Mouse (Mus musculus): ENCODE results near the gene Capn2. TPM values are rescaled to one million over a fixed set of nuclear protein-coding genes. Genes with fewer than 3 reads are reported as not detected.

Gene Capn2
- polyA plus RNA-seq, 1 experiment from 2014 or later, result 89.9 TPM

DNA sequence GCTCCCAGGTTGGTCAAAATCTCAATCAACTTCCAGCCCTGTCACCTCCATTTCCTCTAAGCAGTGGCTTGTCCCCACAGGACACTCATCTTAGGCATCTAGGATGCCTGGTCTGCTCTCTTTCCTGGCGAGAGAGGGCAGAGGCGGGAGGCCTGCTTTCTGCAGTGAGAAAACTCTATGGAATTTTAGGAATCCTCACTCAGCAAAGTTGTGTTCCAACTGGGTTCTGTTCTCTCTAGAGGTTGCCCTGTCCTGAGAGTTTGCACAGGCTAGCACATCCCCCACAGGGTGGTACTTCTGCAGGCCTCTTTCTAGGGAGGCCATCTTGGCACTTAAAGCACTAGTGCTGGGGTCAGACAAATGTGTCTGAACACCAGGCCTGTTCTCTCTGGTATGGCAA is 6.3 kb downstream of the Capn2 start:
- no peaks in the 10 kb centered on the region for H3K27me3 ChIP-seq (replicated peaks; ENCODE audit: control insufficient read depth, insufficient read depth, low read length)
- 64% methylated on average over 2 of the region's 2 CpGs for WGBS
- peaks cover 18% of the 10 kb centered on the region for H3K4me1 ChIP-seq (replicated peaks; ENCODE audit: control insufficient read depth, insufficient read depth, low read length)
- H3K9ac ChIP-seq (ENCODE audit: low read length), result no peak overlapping the region
- DNase-seq (ENCODE audit: low spot score), result no peak
- peaks cover 45% of the 10 kb centered on the region for H3K36me3 ChIP-seq (ENCODE audit: control insufficient read depth, insufficient read depth, low read length)
- no peaks in the 10 kb centered on the region for H3K9me3 ChIP-seq (ENCODE audit: control insufficient read depth, low read length)
- no peak overlapping the region for H3K27ac ChIP-seq (ENCODE audit: low read depth)
- H3K4me2 ChIP-seq (ENCODE audit: low read length), result no peak overlapping the region
- ATAC-seq (replicated peaks; ENCODE audit: low FRiP score, low TSS enrichment, low read depth), result no peak
- no peak overlapping the region for H3K4me3 ChIP-seq (ENCODE audit: low read depth, low read length)

DNA sequence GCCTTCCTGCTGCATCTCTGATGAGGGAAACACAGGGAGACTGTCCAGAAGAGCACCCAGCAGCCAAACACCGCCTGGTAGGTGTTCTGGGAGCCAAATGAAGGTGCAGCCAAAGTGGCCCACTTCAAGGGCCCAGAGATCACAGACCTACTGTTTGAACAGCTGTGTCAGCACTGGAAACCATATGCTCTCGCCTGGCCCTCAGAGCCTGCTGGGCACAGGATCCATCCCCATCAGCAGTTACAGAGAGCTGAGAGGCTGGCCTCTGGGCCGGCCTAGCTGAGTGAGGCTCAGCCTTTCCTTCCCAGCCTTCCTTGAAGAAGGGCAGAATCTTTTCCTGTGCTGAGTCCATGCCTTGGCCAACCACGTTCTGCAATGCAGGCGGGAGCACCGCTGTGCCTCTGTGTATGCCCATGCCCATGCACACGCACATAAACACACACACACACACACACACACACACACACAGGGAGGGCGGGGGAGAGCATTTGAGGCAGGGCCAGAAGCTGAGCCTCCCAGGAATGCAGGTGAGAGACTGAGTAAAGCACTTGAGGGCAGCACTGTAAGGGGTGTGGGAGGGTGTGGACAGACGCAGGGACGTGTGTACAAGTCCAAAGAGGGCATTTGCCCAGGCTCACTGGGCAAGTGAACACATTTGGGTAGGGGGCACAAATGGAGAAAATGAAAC is 8.2 kb downstream of the Capn2 start:
- Histone ChIP-seq H3K27me3 (replicated peaks; ENCODE audit: control insufficient read depth, insufficient read depth, low read length) (no peaks in the 10 kb centered on the region), H3K4me2 (ENCODE audit: low read length) (no peak overlapping the region), H3K9me3 (ENCODE audit: control insufficient read depth, low read length) (no peaks in the 10 kb centered on the region), H3K27ac (ENCODE audit: low read depth) (no peak overlapping the region), H3K36me3 (ENCODE audit: control insufficient read depth, insufficient read depth, low read length) (peaks cover 55% of the 10 kb centered on the region), H3K4me1 (replicated peaks; ENCODE audit: control insufficient read depth, insufficient read depth, low read length) (peaks cover 16% of the 10 kb centered on the region), H3K4me3 (ENCODE audit: low read depth, low read length) (no peak overlapping the region), H3K9ac (ENCODE audit: low read length) (no peak overlapping the region)
- ATAC-seq (replicated peaks; ENCODE audit: low FRiP score, low TSS enrichment, low read depth) (no peak; the same call in 1 of the 2 replicates), DNase-seq (ENCODE audit: low spot score) (no peak)
- WGBS, result 79% methylated on average over 10 of the region's 10 CpGs

DNA sequence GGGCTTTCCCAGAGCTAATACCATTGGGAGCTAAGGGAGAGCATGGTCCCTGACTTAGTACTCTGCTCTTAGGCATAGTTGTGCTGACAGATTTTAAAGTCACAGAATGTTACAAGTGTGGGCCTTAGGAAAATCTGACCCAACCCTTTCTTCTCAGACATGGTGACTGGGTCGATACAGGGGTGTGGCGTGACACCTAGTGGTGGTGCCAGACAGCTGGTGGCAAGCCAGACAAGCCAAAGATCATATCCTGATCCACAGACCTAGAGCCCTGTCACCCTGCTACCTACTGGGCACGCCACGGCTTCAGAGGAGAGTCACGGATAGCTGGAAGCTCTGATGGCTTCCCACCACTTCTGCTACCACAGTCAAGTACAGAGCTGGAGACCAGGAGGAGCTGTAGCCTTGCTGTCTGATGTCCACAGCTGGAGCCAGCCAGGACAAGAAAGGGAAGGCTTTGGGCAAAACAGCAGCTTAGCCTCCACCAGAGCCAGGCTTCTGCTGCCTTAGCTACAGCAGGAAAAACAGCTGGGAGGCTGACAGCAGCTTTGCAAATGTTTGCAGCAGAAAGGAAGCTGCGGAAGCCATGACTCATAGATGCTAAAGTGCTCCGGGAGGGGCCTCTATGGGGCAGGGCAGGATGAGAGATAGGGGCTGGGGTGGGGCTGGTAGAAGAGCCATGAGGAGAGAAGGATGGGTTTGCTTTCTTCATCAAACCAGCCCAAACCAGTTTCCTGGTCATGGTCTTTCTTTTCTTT is 11.0 kb downstream of the Capn2 start:
- Histone ChIP-seq H3K4me1 (replicated peaks; ENCODE audit: control insufficient read depth, insufficient read depth, low read length) (peaks cover 32% of the 10 kb centered on the region), H3K9ac (ENCODE audit: low read length) (no peak overlapping the region), H3K9me3 (ENCODE audit: control insufficient read depth, low read length) (no peaks in the 10 kb centered on the region), H3K27ac (ENCODE audit: low read depth) (peak overlapping the region; percentile 88), H3K4me3 (ENCODE audit: low read depth, low read length) (no peak overlapping the region), H3K4me2 (ENCODE audit: low read length) (no peak overlapping the region; the same call in 1 of the 2 replicates), H3K27me3 (replicated peaks; ENCODE audit: control insufficient read depth, insufficient read depth, low read length) (no peaks in the 10 kb centered on the region), H3K36me3 (ENCODE audit: control insufficient read depth, insufficient read depth, low read length) (peaks cover 47% of the 10 kb centered on the region)
- WGBS, result 39% methylated on average over 7 of the region's 7 CpGs
- DNase-seq (ENCODE audit: low spot score) (peak; percentile 68), ATAC-seq (replicated peaks; ENCODE audit: low FRiP score, low TSS enrichment, low read depth) (peak; percentile 70)

DNA sequence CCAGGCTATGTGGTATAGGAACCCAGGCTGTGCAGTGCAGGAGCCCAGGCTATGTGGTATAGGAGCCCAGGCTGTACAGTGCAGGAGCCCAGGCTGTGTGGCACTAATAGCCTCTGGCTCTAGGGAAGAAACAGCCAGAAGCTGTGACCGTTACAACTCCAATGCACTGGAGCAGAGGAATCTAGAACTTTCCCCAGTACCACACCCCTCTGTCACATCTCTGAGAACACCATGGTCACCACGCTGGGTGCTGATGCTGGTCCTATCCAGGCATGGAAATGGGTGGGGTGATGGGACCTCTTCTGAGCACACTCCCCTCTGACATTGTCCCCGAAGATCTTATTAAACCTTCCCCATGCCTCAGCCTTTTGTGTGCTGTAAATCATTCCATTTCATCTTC is 12.1 kb downstream of the Capn2 start:
- H3K27me3 ChIP-seq (replicated peaks; ENCODE audit: control insufficient read depth, insufficient read depth, low read length), result no peaks in the 10 kb centered on the region
- peaks cover 32% of the 10 kb centered on the region for H3K4me1 ChIP-seq (replicated peaks; ENCODE audit: control insufficient read depth, insufficient read depth, low read length)

DNA sequence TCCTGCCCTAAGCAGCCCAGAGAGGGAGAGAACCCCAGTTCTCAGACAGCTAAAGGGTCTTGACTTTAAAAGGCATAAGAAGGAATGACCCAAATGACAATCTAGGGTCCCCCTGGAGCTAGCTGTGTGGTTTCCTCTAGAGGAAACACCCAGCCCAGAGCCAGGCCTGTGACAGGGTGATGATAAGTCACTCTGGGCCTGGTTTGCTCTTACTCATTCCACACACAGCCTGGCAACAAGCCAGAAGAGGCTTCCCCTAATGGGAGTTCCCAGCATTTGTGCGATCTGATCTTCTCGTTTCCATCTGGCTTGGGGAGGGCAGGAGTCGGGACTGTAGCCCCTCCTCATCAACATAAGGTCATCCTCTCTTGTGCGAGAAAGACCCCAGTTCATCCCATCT is 13.2 kb downstream of the Capn2 start:
- H3K4me1 ChIP-seq (replicated peaks; ENCODE audit: control insufficient read depth, insufficient read depth, low read length), result peaks cover 40% of the 10 kb centered on the region

More for the DNA sequence above, 12.1 kb downstream of the Capn2 start:
- 90% methylated on average over 3 of the region's 3 CpGs for WGBS
- no peak for ATAC-seq (replicated peaks; ENCODE audit: low FRiP score, low TSS enrichment, low read depth)
- H3K4me2 ChIP-seq (ENCODE audit: low read length), result no peak overlapping the region
- peaks cover 41% of the 10 kb centered on the region for H3K36me3 ChIP-seq (ENCODE audit: control insufficient read depth, insufficient read depth, low read length)
- DNase-seq (ENCODE audit: low spot score), result no peak
- no peaks in the 10 kb centered on the region for H3K9me3 ChIP-seq (ENCODE audit: control insufficient read depth, low read length)
- H3K9ac ChIP-seq (ENCODE audit: low read length), result no peak overlapping the region
- no peak overlapping the region for H3K4me3 ChIP-seq (ENCODE audit: low read depth, low read length)
- peak overlapping the region; percentile 88; the same call in 1 of the 2 replicates for H3K27ac ChIP-seq (ENCODE audit: low read depth)

DNA sequence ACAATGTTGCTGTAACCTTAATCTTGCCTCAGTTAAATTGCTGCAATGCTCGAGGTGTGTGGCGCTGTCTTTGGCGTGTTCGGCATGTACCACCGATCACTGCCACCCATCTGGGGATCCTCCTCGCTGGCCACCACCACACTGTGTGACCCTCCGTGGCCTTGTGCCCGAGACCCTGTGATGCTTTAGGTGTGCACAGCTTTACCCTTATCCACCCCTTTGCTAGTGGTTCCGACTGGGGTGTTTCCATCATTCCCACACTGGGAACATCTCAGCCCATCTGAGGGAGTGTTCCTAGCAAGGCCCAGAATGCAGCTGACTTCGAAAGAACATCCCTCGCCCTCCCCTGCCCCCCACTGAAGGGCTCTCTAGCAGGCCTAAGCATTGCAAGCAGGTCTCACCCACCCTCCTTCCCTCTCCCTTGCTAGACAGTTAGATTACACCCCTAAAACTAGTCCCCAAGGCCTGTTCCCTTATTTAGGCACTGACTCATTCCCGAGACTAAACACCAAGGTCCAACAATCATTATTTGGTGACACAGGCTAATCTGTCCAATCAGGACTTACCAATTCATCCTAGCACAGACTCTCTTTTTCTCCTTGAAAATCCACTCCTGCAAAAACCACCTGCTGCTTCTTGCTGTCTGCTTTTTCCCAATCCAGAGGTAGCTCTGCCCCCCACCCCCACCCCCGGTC is 14.1 kb downstream of the Capn2 start:
- Histone ChIP-seq H3K27me3 (replicated peaks; ENCODE audit: control insufficient read depth, insufficient read depth, low read length) (no peaks in the 10 kb centered on the region), H3K4me3 (ENCODE audit: low read depth, low read length) (no peak overlapping the region), H3K9me3 (ENCODE audit: control insufficient read depth, low read length) (no peaks in the 10 kb centered on the region), H3K4me2 (ENCODE audit: low read length) (no peak overlapping the region), H3K4me1 (replicated peaks; ENCODE audit: control insufficient read depth, insufficient read depth, low read length) (peaks cover 41% of the 10 kb centered on the region), H3K9ac (ENCODE audit: low read length) (no peak overlapping the region), H3K27ac (ENCODE audit: low read depth) (peak overlapping the region; percentile 60), H3K36me3 (ENCODE audit: control insufficient read depth, insufficient read depth, low read length) (peaks cover 22% of the 10 kb centered on the region; the same call in 1 of the 2 replicates)
- 79% methylated on average over 13 of the region's 13 CpGs for WGBS
- DNase-seq (ENCODE audit: low spot score), result no peak
- no peak for ATAC-seq (replicated peaks; ENCODE audit: low FRiP score, low TSS enrichment, low read depth)

More for the DNA sequence above, 13.2 kb downstream of the Capn2 start:
- no peaks in the 10 kb centered on the region for H3K9me3 ChIP-seq (ENCODE audit: control insufficient read depth, low read length)
- no peak overlapping the region for H3K4me3 ChIP-seq (ENCODE audit: low read depth, low read length)
- WGBS, result 15% methylated on average over 4 of the region's 4 CpGs
- H3K36me3 ChIP-seq (ENCODE audit: control insufficient read depth, insufficient read depth, low read length), result peaks cover 30% of the 10 kb centered on the region
- DNase-seq (ENCODE audit: low spot score), result no peak
- peak overlapping the region; percentile 60 for H3K27ac ChIP-seq (ENCODE audit: low read depth)
- H3K4me2 ChIP-seq (ENCODE audit: low read length), result peak overlapping the region; percentile 28
- H3K27me3 ChIP-seq (replicated peaks; ENCODE audit: control insufficient read depth, insufficient read depth, low read length), result no peaks in the 10 kb centered on the region
- H3K9ac ChIP-seq (ENCODE audit: low read length), result no peak overlapping the region
- no peak; the same call in 1 of the 2 replicates for ATAC-seq (replicated peaks; ENCODE audit: low FRiP score, low TSS enrichment, low read depth)

DNA sequence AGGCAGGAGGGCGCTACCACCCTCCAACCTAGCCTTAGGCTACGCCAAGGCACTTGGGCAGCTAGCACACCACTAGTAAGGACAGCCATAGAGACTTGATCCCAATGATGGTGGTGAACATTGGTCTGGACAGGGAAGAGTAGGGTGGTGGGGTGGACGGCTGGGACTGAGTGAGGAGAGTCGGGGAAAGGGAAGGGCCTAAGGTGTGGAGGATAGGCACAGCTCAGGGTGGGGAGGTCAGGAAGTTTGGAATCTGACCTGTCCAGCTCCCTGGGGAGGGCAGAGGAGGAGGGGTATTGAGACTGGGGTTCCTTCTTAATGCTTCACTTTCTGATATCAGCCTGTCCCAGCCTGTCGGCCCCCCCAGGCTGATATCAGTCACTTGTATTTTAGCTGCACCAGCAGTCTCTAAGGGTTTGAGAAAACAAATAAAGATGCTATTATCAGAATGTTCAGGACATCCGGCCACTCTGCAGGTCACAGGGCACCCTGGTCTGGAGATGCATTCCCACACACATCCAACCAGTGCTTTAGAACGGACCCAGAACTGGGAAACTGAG is 14.8 kb downstream of the Capn2 start:
- Histone ChIP-seq H3K4me1 (replicated peaks; ENCODE audit: control insufficient read depth, insufficient read depth, low read length) (peaks cover 46% of the 10 kb centered on the region), H3K36me3 (ENCODE audit: control insufficient read depth, insufficient read depth, low read length) (peaks cover 22% of the 10 kb centered on the region; the same call in 1 of the 2 replicates), H3K9me3 (ENCODE audit: control insufficient read depth, low read length) (no peaks in the 10 kb centered on the region), H3K27me3 (replicated peaks; ENCODE audit: control insufficient read depth, insufficient read depth, low read length) (no peaks in the 10 kb centered on the region), H3K9ac (ENCODE audit: low read length) (no peak overlapping the region), H3K27ac (ENCODE audit: low read depth) (no peak overlapping the region), H3K4me3 (ENCODE audit: low read depth, low read length) (no peak overlapping the region), H3K4me2 (ENCODE audit: low read length) (no peak overlapping the region)
- WGBS, result 87% methylated on average over 7 of the region's 7 CpGs
- no peak for ATAC-seq (replicated peaks; ENCODE audit: low FRiP score, low TSS enrichment, low read depth)
- no peak for DNase-seq (ENCODE audit: low spot score)

DNA sequence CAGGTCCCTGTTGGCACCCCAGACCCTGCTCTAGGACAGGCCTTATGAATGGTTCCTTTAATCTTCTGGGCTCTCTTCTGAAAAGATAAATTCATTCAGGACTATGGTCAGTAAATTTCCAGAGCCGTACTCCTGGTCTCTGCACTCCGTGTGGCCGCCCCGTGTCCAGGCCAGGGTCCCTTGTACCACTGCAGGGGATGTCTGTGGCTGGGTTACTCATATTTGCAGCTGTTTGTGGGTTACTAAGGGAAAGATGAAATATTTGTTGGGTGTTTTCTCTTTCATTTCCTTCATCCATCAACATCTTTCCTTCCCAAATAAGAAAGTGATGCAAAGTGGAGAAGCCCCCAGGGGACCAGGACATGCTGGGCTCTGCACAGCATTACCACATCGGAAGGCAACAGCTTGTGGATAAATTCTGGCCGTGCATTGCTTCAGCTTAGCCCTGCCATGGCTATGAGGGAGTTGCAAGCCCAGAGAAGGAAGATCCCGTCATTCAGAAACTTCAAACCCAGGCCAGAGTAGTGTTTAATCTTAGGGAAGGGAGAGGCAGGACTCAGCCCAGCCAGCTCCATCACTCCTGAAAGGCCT is 15.5 kb downstream of the Capn2 start:
- 86% methylated on average over 7 of the region's 7 CpGs for WGBS
- peaks cover 51% of the 10 kb centered on the region for H3K4me1 ChIP-seq (replicated peaks; ENCODE audit: control insufficient read depth, insufficient read depth, low read length)

More for the DNA sequence above, 15.5 kb downstream of the Capn2 start:
- no peak for DNase-seq (ENCODE audit: low spot score)
- H3K27me3 ChIP-seq (replicated peaks; ENCODE audit: control insufficient read depth, insufficient read depth, low read length), result no peaks in the 10 kb centered on the region
- no peak overlapping the region for H3K27ac ChIP-seq (ENCODE audit: low read depth)
- no peak overlapping the region for H3K9ac ChIP-seq (ENCODE audit: low read length)
- ATAC-seq (replicated peaks; ENCODE audit: low FRiP score, low TSS enrichment, low read depth), result no peak
- peaks cover 22% of the 10 kb centered on the region; the same call in 1 of the 2 replicates for H3K36me3 ChIP-seq (ENCODE audit: control insufficient read depth, insufficient read depth, low read length)
- no peaks in the 10 kb centered on the region for H3K9me3 ChIP-seq (ENCODE audit: control insufficient read depth, low read length)
- H3K4me3 ChIP-seq (ENCODE audit: low read depth, low read length), result no peak overlapping the region
- H3K4me2 ChIP-seq (ENCODE audit: low read length), result no peak overlapping the region
